Mouse (Mus musculus) gonadal fat pad, adult 2 months (tissue): ENCODE results near the gene Kcnj1. TPM values are rescaled to one million over a fixed set of nuclear protein-coding genes. Genes with fewer than 3 reads are reported as not detected.

Experiments
- DNase-seq: peaks from one replicate; pipeline ENCODE4 v3.0.0-alpha.2; 2012; ENCODE audit warnings: low read depth
- polyA plus RNA-seq: library from polyadenylated mRNA; depleted of rRNA; stranded (reverse); fragments of >200 nt; gene quantifications from 2 replicates; pipeline ENCODE4 v1.2.3, GENCODE M21; 2012

The Kcnj1 gene
- polyA plus RNA-seq, 1 experiment, result not detected

DNA sequence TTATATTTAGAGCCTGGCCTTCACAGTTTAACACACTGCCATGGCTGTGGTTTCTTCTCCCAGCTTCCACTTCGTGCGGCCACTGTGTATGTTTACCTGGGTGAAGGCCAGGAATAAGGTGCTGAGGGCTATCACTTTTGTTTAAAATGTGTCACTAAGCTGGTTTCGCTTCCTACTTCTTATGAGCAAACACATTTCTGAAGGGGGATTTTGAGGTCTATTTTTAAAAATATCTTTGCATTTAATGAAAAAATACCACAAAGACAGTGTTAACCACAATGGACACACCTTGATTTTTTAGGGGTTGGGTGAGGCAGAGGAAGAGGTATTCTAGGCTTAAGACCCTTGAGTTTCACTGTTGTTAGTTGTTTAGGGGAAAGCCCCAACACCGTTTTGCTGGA lies 22.5 kb downstream of the Kcnj1 start:
- no peak for DNase-seq

DNA sequence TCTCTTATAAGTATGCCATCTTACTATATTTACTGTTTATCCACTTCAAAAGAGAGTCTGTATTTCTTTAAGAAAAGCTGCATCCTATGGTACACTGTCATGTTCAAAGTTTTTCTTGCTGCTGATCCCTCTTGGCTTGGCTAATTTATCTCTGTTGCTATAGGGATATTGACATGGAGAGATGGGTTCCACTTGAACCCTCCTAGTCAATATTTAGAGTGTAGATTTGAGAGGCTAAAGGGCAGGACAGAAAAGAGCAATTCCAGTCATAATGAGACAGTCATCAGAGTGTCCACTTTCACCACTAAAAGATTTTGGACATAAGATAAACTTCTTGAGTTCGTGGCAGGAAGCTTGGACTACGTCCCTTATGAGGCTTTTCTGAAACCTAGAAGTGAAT lies 27.9 kb downstream of the Kcnj1 start:
- DNase-seq, result no peak

DNA sequence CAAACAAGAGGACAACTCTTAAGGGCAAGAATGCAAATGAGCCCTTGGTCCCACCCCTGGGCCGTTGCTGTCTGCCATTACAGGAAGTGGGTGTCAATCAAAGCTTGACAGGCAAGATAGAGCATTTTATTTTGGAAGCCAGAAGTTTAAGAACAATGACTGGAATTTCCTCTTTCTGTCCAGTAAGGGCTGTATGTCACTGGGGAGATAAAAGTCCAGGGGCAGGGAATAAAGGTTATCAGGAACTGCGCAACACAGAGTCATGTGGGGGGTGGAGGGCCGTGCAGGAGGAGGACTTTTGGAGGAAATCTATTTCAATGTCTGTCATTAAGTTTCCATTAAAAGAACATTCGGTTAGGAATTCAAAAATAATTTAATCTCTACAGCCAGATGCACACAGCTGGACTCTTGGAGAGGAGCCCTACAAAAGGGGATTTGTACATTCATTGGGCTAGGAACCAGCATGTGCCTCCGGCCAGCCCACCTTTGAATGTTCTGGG lies 28.4 kb downstream of the Kcnj1 start:
- DNase-seq, result no peak

DNA sequence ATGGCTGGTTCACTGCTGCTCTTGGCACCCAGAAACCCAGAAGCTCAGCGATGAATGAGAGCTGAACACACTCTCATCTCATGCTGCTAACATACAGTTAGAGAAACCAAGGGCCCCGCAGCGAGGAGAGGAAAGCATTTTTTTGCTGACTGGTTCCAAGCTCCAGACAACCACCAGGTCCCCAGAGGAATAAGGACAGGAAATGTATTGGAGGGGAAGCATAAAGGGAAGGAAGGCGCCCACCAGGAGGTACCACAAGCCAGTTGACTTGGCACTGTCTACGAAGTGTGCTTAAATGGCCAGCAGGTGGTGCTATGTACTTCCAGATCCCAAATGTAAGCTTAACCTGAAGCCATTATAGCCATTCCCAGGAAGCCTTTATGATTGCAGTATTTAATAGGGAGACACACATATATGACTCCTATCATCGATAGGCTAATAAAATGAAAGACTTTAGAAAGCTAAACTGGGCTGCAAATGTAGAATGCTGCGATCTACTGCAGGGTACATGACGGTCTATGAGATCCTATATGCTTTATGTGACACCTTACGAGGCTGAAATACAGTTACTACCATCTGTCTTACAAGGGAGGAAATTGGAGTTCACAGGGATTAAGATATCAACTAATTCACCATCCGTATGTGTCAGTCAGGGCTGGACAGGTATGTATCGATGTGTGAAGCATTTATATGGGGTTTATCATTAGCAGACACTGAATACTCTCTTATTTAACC lies 33.1 kb downstream of the Kcnj1 start:
- no peak for DNase-seq

DNA sequence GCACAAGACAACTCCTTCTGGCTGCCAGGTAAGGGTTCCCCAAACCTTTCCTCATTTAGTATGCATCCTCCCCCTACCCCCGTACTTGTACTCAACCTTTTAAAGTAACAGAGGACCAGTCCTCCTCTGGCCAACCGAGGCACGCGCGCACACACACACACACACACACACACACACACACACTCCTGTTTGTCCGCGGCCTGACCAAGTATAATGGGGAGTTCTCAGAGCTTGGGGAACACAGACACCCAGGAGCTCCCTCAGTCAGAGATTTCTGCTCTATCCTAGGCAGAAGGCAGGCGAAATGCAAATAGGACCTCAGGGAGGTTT lies 36.4 kb downstream of the Kcnj1 start:
- DNase-seq, result no peak

DNA sequence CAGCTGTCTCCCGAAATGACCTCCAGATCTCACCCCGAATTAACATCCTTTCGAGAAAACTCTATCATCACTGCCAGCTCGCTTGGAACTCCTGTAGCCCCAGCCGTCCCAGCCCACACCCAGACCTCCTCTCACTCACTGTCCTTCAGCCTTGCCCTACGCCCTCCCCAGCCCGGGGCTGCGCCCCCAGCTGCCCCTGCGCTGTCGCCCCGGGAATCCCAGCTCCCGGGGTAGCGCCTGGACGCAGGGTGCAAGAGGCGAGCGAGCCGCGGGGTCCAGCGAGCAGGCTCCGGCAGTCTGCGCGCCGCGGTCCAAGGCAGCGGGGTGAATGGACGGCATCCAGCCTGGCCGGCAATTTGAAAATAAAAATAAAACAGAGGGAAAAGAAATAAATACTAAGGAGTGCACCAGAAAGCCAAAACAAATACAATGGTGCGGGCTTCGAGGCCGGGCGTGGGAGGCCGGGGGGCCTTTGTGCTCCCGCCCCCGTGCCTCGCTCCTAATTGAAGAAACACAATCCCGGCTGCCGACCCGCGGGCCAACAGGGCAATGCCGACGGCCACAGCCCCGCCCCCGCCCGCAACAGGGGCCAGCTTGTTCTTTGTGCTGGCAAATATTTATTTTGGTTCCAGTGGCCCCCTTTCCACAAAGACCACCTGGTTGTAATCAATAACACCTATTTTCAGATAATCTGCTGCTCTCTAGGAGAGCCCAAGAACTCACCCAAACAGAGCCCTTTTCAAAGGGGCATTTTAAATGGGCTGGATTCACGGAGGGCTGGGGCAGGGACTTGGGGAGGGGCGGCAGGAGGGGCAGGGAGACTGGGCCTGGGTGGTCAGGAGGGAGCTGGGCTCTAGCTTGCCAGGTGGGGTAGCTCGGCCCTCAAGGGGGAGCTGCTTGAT lies 37.0 kb downstream of the Kcnj1 start:
- DNase-seq, result no peak

DNA sequence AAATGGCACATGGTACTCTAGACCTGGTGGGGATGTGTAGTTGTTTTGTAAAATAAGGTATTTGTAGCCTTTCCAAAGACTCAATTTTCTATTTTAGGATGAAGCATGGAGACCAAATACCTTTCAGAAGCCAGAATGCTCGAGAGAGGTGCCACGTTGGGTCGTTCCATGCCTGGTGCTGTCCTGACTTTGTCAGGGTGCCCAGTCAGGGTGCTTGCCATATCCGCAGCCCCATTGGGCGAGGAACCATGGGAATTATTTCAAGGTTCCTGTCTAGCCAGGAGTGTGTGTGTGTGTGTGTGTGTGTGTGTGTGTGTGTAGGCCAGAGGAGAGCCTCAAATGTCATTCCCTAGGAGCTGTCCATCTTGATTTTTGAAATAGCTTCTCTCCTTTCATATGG lies 38.4 kb downstream of the Kcnj1 start:
- DNase-seq, result no peak

DNA sequence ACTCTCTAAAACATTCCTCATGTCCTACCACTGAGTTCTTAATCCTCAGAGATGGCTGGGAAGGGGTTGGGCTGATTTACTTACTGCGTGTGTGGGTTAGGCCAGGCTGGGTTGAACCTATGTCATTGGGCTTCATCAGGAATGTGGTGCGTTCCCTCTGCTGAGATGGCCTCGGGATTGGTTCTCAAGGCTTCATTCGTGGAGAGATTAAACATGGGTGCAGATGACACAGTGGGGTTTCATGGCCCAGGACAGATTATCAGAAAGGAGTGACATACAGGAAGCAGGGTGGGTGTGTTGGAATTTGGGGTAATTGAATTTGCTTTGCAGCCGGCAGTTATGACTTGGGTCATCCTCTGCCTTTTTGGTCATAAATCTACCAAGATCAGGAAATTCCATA lies 39.2 kb downstream of the Kcnj1 start:
- no peak for DNase-seq

DNA sequence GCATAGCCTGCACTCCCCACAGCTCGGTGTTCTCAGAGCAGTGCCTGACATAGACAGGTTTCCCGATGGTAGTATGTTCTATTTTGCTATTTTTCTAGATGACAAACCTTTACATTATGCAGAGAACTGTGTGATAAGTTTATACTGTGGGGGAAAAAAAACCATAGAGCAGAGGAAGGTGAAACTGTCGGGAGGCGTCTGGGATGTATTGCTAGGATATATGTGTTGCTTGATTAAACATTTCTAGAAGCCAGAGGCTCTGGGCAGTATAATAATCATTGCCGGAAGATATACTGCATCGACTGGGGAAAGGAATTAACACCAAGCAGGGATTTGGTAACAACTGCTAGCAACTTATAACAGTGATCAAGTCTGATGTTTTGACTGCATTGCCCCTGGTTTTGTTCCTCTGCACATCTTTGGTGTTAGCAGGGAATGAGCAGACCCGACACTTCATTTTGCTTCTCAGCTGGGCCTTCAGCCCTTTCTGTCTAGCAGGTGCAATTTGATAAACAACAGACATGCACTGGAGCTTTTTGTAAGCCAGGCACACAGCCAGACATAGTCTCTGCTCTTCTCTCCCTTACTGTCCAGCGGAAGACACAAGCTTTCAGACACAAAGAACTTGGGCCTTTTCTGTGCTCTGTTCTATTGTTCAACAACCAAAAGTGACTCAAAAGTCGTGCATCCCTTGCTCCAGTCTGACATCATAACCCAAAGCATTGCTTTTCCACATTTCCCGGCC lies 40.7 kb downstream of the Kcnj1 start:
- DNase-seq, result no peak

DNA sequence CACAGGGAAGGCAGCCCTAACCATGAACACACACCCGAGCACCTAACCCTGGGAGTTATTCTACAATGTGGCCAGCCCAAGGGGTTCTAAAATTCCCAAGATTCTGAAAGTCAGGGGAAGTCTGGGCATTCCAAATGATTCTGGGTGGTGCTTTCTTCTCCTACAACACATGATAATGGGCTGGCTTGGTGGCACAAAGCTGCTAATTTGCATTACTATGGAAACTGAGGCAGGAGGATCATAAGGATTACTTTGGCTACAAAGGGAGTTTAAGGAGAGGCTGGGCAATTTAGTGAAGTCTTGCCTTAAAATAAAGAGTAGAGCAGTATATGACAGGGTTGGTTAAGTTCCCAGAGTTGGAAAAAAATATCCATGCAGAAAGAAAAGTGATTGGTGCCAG lies 42.7 kb downstream of the Kcnj1 start:
- no peak for DNase-seq

DNA sequence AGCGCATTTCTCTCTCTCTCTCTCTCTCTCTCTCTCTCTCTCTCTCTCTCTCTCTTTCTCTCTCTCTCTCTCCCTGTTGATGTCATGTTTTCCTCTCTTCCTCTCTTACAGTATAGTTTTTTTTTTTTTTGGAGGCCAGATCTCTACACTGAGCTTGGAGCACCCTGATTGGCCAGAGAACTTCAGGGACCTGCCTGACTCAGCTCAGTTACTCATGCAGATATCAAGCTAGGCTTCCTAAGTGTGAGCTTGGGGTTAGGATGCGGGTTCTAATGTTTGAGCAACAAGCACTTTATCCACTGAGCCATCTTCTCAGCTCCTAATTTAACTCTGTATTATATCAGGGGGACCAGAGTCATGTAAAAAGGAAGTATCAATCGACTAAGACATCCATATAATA lies 43.7 kb downstream of the Kcnj1 start:
- DNase-seq, result no peak

DNA sequence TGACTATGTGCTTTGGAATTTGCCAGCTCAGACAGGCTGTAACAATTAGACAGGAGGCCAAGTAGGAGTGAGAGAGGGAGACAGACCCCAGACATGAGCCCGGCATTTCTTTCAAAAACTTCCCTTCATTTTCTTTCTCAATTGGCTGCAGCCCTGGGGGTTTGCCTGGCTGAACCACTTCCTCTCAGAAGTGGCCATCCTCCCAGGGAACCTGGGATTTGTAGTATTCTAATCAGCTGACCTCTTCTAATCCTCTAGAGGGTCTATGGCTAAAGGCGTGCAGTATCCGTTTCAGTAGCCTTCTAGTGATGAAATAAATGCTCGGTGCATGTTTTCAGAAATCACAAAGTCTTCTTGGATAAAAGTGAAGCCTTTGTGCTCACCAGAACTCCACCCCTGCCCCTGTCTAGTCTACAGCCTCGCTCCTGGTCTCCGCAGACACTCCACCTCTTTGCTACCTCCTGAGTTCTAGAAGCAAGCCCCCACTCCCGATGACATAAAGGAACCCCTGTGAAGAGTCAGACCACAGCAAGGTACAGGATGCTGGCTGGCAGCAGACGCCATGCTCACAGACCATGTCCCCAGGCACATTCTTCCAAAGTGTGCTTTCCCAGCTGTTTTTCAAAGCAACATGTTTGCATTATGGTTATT lies 45.3 kb downstream of the Kcnj1 start:
- no peak for DNase-seq

DNA sequence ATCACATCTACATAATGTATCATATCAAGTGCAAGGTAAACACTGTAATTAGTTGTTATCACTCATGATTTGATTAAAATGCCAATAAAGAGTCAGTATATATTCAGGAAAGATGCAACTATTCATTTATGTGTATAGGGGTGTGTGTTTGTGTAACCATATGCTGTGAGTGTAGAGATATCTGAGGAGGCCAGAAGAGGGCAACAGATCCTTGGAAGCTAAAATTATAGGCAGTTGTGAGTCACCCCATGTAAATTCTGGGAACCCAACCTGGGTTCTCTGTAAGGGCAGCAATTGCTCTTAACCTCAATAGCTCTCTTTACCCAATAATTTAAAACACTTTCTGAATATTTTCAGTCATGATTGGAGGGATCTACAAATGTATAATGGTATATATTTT lies 48.4 kb downstream of the Kcnj1 start:
- no peak for DNase-seq

DNA sequence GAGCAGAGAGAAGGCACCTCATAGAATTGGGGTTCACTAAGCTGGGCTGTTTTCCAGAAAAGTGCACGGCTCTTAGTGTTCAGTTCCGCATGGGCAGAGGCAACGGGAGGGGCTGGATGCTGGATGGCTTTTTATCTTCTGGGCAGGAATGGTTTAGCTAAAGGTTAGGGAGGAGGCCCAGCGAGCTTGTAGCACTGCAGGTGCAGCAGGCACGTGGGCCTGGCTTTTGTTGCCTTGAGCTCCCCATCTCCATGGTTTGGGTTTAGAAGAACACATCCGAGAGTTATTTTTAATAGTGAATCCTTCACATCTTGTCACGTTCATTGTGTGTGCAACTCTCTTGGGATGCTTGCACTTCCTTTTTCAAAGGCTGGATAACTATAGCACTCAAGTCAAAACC lies 53.0 kb downstream of the Kcnj1 start:
- no peak for DNase-seq

DNA sequence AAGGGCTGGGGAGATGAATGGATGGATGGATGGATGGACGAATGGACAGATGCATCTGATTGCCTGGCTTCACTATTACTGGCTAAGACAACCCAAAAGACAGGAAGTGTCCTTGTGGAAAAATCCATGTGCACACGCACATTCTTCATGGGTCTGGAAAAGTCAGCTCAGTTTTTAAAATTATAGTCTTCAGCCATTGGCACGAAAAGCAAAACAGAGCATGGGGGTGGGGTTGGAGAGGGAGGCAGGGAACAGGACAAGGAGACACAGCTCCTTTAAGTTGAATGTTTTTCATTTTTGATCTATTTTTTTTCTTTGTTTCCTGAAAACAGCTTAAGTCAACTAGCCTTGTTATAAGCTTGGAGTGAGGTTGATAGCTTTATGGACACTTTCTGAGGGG lies 58.8 kb downstream of the Kcnj1 start:
- no peak for DNase-seq

DNA sequence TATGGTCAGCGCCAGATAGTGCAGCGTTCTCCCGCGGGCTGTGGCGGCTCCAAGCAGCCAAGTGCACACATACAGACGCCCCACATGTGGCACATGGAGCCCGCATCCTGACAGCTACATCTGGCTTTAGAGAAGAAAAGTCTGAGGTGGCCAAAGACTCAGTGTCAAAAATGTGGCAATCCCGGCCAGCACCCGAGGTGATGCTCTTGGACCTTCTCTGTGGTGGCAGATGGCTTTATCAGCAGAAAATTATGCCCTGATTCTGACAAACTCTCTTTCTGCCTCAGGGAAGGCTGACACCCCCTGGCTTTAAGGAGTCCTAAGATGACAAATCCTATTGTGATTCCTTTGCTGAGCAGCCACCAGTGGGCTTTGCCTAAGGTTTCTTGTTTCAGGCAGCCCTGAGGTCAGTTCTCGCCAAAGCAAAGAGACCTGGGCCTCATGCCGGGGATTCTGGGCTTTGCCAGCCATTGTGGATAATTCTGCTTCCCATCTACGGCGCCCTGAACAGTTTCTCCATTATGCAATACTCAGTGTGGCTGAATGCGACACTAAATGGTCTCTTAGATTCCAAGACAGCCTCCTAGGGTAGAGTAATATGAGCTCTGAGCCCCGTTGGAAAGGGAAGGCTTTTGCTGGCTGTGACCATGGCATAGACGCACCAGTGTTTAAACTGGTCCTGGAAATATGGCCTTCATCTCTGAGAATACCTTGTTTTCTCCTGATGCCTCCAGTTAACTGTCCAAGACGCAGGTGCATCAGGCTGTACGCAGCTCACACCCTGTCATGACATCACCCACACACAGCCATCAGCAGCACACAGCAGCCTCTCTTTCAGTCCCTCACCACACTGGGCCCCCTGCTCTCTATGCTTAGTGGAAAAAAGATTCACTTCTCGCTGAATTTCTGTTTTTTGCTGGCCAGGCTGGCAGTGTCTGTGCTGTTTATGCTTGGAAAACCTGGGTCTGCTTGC lies 62.2 kb downstream of the Kcnj1 start:
- DNase-seq, result no peak

DNA sequence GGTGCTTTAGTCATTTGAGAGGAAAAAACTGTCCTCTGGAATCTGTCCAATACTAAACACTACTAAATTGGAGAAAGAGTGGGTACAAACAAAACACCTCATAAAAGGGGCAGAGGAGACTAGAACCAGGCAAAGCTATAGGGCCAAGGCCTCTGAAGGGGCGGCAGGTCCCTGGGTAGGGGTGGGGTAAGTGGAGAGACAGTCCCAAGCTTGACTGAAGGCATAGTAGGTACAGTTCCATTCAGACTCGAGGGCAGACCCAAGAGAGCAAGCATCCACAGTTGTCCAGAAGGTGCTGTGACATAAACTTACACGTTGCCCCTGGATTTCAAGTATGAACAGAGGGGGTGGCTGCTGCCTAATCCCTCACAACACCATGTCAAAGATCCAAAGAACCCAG lies 70.8 kb downstream of the Kcnj1 start:
- no peak for DNase-seq

DNA sequence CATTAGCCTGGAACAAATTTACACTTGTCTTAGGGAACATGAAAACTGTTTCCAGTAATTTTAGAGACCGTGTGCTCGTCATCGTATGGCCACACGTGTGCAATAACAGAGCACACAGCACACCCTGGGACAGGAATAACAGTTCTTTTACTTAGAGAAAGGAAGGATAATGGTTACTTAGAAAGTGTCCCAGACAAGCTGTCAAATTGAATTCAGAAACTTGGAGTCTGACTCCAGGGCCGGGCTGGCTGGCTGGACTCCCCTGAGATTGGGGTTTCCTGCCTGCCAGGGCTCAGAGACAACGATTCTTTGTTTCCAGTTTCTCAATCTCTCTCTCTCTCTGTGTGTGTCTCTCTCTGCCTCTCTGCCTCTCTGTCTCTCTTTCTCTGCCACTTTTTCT lies 71.5 kb downstream of the Kcnj1 start:
- no peak for DNase-seq

DNA sequence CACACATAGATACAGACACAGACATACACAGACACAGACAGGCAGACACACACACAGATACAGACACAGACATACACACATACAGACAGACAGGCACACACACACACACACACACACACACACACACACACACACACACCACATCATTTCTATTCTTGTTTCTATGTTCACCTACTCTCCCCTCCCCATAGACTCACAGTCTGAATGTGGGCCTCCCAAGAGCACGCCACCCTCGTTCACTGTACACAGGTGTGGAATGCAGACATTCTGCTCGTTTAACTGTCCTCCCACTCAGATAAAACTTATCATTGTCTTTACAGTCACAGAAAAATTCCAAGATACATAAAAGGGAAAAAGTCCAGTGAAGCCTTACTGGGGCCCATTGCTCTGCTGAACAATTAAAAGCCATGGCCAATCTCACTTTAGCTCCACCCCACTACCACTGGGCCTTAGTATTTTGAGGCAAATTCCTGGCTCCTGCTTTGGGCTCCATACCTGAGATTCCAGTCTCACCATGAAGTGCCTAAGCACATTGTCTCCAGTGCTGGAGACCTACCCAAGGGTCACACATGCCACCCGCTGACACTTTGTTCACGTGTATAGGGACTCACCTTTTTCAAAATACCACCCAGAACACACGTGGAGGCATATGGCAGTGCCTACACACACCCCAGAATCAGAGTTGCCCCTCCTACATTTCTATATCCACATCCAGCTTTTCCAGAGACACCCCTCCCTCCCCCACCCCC lies 72.3 kb downstream of the Kcnj1 start:
- DNase-seq, result no peak

DNA sequence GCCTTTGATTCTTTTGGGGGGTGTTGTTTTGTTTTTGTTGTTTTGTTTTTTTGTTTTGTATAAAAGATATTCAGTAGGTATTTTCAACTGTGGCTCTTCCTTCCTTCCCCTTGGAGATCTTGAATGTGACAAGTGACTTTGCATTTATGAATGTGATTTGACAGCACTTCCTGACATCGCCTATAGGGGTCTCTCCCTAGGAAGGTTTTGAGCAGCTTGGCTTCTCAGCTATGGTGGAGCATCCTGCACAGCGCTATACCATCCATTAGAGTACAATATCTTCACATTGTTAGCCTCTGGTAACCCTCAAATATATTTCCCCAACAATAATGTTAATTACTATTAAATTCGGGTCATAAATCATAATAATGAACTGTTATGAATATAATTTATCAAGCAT lies 73.5 kb downstream of the Kcnj1 start:
- no peak for DNase-seq
